Mouse (Mus musculus): ENCODE measurements at regions not wholly inside any gene's neighbourhood (a gene's known extent, or its start where the extent isn't known, plus 50 kb on each side); places are given as distances from the start of the nearest gene placed in this dataset.
"Not testable (repeated sequence)": the region's sequence is repeated elsewhere in the genome, so short reads cannot be mapped to it uniquely, and the experiment has no call there.

DNA sequence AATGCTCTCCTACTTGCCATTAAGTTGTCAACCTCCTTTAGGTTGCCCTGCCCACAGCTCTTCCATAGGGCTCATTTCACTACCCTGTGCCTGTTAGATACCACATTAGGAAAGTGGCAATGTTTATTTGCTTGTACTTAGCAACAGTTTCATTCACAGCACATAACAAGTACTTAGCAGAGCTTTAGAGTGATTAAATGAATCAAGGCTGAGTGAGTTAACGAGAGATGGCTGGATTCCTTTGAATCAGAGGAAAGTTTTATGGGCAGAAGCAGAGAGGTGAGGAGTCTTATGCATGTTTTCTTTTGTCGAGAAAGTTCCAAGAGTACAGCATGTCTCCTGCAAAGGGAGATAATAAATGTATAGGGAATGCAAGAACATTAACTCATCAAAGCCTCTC, 60.5 kb downstream of the Ptgs2 start:
- DNase-seq (ENCODE audit: extremely low spot score in 1 of 2, low spot score in 1 of 2) = no peak

DNA sequence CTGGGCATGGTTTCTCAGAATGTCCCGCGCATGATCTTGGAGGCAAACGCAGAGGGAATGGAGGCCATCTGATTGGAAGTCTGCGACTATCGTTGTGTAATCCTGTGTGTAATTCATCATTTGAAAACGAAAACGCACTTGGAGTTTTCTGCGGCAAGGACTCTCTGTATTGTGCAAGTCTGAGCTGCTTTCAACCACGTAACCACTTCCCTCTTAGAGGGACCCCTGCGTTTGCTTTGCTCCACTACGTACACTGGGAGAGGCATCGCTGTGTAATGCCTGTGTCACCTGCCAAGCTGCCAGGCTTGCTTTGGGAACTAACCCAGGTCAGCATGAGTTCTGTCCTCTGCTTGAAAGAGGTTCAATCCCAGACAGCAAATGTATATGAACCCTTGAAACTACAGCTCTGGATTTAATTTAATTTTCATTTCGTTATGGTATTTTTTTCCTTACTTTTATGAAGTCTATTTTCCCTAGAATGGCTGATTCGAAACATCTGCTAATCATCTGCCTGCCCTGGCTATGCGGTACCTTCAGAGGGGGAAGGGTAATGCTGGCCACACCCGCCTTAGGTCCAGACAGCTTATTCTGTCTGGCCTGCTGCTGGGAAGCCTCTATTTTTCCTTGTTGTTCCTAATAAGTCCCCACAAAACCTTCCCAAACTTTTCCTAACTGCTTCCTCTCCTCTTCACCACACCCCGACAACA, 65.2 kb downstream of the Ptgs2 start:
- DNase-seq (ENCODE audit: extremely low spot score in 1 of 2, low spot score in 1 of 2) = no peak

DNA sequence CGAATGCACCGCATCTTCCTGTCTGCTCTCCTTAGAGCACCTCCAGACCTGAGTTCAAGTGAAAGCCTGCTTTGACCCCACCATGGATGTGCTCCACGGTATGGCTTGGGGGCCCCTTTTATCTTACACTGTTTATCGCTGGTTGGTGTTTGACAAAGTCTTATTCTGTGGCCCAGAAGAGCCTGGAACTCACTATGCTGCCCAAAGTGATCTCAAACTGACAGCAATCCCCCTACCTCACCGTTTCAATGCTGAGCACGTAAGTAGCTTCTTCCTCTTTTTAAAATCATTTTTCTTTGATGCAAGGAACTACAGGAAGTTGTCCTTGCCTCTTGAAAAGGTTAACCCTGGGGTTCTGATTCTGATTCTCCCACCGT, 65.8 kb downstream of the Ptgs2 start:
- no peak for DNase-seq (ENCODE audit: extremely low spot score in 1 of 2, low spot score in 1 of 2)

DNA sequence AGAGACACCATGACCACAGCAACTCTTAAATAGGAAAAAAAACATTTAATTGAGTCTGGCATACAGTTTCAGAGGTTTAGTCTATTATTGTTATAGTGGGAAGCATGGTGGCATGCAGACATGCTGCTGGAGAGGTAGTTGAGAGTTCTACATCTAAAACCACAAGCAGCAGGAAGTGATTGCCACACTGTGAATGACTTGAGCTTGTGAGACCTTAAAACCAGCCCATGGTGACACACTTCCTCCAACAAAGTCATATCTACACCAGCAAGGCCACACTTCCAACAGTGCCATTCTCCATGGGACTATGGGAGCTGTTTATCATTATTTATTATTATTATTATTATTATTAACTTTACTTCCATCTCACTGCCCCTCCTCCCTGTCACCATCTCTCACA, 67.3 kb downstream of the Ptgs2 start:
- DNase-seq (ENCODE audit: extremely low spot score in 1 of 2, low spot score in 1 of 2) = no peak

- no peak for DNase-seq (ENCODE audit: extremely low spot score in 1 of 2, low spot score in 1 of 2)
These were observed 74.4 kb downstream of the Ptgs2 start for GRCm38 (mm10) chr1:150174204-150174603.

DNA sequence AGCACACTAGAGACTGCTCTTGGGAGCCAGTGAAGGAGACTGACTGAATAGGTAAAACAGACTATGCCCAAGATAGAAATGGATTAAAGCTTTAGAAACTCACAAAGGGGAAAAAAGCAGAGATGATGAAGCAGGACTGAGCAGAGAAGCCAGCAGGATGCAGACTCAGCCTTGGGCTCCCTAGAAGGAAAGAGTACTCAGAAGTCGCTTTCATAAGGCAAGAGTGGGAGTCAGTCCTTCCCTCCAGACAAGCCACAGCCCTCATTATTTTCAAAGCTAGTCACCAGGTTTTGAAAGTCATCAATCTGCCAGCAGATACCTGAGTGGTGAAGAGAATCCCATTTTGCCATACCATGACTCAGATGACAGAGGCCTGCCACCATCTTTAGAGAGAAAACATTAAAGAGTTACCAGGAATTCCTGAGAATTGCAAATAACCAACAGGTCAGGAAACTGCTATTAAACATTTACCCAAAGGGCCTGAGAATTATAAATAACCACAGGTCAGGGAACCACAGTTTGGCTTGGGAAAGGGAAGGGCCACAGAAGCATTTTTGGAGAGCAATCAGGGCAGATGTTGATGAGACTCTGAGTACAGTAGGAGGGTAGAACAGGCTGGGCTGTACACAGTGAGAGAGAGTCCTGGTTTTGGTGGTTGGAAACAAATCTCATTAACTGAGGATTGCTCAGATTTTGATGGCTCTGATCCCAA, 77.4 kb downstream of the Ptgs2 start:
- no peak for DNase-seq (ENCODE audit: extremely low spot score in 1 of 2, low spot score in 1 of 2)

DNA sequence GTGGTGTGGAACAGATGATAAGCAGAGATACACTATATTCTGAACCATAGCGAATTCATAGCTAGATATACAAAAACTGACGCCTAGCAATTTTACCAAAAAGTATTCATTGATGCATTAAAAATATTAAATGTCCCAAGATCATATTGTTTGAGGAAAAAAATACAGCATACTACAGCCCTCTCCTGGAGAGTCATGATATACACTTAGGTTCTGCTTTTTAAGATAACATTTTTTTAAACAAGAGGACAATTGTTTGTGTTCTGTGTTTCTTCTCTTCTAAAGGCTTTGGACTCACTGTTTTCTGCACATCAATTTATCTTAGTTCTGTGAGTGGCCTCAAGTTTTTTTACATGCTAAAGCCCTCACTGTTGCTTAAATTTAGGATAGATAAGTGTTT, 102.2 kb downstream of the Ptgs2 start:
- no peak for DNase-seq (ENCODE audit: extremely low spot score in 1 of 2, low spot score in 1 of 2)

DNA sequence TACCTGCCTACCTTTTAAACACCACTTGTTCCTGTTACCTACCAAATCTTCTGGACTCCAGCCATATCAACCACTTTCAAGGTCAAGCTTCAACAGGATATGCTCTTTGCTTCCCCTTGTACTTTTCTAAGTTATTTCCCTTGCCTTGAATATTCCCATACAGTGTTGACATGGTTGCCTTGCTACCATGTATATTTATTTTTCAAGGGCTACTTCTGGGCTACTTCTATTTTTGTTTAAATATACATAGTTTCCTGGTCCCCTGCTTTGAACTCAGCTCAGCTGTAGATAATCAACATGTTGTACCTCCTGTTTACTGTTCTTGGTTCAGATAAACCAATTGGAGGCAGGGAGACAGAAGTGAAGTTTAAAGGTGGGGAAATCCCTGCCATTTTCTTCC, 106.8 kb upstream of the Pdc start:
- DNase-seq (ENCODE audit: extremely low spot score in 1 of 2, low spot score in 1 of 2) = no peak

- no peak for DNase-seq (ENCODE audit: extremely low spot score in 1 of 2, low spot score in 1 of 2)
These were observed 102.5 kb upstream of the Pdc start for GRCm38 (mm10) chr1:150216672-150217071.

DNA sequence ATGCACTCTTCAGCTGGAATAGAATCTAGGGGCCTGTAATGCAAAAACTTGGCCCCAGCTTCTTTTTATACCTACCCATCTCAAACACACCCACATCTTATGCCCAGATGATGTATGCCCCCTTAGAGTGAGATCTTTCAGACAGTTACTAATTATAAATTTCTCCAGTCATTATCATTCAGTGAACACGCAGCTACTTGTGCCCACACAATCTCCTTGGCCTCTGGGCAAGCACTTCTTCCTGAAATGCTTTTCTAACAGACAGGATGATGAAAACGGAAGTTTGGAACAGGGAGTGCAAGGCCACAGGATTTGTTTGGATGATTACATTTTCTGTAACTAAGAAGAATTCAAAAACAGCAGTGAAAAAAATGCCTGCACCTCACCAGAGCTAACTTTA, 100.4 kb upstream of the Pdc start:
- no peak for DNase-seq (ENCODE audit: extremely low spot score in 1 of 2, low spot score in 1 of 2)

DNA sequence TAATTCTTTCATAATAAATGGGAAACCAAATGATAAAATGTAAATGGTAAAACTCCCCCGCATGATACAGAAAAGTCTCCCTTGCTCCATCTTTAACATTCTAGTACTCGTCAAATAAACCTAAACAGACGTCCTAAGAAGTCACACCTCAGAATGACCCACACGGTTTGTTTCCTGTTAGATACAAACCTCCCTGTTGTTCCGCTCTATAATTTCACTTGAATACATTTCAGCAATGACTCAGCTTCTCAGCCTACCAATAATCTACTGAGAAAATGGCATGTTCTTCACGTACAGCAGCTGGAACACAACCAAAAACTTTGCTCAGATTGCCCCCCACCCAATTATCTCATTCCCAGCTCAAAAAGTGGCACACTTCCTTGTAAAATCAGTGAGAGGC, 93.7 kb upstream of the Pdc start:
- no peak for DNase-seq (ENCODE audit: extremely low spot score in 1 of 2, low spot score in 1 of 2)

DNA sequence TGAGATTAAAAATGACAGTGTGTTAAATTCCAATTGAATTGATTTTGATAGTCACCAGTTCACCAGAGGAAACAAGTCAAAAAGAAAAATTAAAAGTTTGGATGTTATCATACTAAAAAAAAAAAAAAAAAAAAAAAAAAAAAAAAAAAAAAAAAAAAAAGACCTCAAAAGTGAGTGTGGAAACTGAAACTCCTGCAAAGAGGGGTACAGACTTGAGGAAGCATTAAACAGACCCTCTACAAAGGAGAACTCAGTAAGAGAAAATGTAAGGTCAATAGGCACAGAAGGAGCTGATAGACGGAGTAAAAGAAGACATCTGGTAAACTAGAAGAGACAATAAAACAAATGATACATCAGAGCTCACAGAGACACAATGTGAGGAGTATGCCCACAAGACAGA, 79.7 kb upstream of the Pdc start:
- not testable (repeated sequence) for DNase-seq (ENCODE audit: extremely low spot score in 1 of 2, low spot score in 1 of 2)

DNA sequence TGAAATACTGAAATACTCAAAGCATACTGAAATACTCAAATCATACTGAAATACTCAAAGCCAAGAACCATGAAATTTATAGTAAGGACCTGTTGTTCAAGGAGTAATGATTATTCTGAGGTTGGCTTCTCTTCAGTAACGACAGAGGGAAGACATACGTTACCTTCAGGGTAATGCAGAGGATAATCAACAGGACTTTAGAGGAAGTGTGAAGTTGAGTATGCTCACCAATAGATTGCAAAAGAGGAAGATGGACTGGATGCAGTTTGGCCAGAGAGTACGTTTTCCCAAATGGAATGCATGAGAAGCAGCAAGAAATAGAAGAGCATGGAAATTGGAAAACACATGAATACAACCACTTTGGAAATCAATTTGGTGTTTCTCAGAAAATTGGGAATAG, 79.1 kb upstream of the Pdc start:
- DNase-seq (ENCODE audit: extremely low spot score in 1 of 2, low spot score in 1 of 2) = no peak

- DNase-seq (ENCODE audit: extremely low spot score in 1 of 2, low spot score in 1 of 2) = no peak
These were observed 78.1 kb upstream of the Pdc start for GRCm38 (mm10) chr1:150241153-150241552.

DNA sequence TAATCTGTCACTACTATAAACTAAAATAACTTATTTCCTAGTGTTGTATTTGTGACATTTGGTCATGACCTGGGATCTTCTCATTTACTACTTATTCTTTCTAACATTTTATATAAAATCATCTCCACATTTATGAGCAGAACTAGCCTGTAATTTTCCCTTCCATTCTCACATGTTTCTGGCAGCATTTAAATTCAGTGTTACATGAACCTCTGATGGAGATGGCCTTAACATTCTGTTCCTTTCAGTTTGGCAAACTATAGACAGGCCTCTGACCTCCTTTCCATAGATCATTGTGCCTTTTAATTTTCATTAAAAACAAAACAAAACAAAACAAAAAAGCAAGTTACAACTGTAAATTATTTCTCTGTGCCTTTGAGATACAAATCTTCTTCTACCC, 77.1 kb upstream of the Pdc start:
- no peak for DNase-seq (ENCODE audit: extremely low spot score in 1 of 2, low spot score in 1 of 2)

DNA sequence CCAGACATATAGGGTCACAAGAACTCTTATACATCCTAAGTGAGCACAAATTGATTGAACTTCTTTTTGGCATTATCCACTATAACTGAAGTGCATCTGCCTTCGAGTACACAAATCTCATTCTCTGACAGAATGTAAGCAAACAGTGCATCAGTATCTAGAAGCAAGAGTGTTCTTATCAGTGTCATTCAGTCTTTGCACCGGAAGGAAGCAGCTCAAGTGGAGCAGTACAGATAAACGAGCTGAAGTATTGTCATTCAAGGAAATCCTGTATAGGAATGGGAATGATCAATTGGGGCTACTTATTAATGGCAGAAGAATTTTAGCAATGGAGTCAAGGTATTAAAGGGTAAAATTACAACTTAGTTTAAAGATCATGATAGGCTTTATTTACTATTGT, 74.3 kb upstream of the Pdc start:
- DNase-seq (ENCODE audit: extremely low spot score in 1 of 2, low spot score in 1 of 2) = no peak

DNA sequence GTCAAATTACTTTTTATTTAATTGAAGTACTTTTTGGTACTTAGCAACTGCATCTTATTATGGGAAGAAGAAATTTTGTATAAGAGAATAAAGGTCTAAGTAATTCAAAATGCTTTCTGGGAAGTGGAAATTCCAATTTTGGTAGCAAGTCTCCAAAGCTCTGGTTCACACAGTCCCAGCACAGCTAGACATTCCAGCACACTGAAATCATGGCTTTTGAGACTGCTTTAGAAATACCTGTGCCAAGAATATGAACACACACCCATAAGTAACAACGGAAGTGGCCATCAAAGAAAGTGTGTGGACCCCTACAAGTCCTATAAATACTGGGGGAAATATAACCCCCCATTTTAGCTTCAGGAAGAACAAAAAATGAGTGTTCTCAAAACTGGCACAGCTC, 67.8 kb upstream of the Pdc start:
- DNase-seq (ENCODE audit: extremely low spot score in 1 of 2, low spot score in 1 of 2) = no peak

- DNase-seq (ENCODE audit: extremely low spot score in 1 of 2, low spot score in 1 of 2) = no peak
These were observed 67.3 kb upstream of the Pdc start for GRCm38 (mm10) chr1:150251876-150252275.

GRCm38 (mm10) chr1:150257596-150257995, 61.6 kb upstream of the Pdc start:
- DNase-seq (ENCODE audit: extremely low spot score in 1 of 2, low spot score in 1 of 2) = no peak

- DNase-seq (ENCODE audit: extremely low spot score in 1 of 2, low spot score in 1 of 2) = no peak
These were observed 58.9 kb upstream of the Pdc start for GRCm38 (mm10) chr1:150260355-150260754.

- DNase-seq (ENCODE audit: extremely low spot score in 1 of 2, low spot score in 1 of 2) = peak in 1 of 2 experiments; percentile 6
These were observed 52.7 kb upstream of the Pdc start for GRCm38 (mm10) chr1:150266502-150266901.

GRCm38 (mm10) chr1:150267003-150267402, 52.2 kb upstream of the Pdc start:
- no peak for DNase-seq (ENCODE audit: extremely low spot score in 1 of 2, low spot score in 1 of 2)

All from layer of hippocampus, postnatal 25 days (tissue).